Mouse (Mus musculus) cerebellum, postnatal 25 days (tissue): ENCODE measurements at regions not wholly inside any gene's neighbourhood (a gene's known extent, or its start where the extent isn't known, plus 50 kb on each side); places are given as distances from the start of the nearest gene placed in this dataset.

Experiments used
- DNase-seq, 2 experiments: peaks; one replicate each; pipeline ENCODE4 v3.0.0; 2021; ENCODE audit warnings: mixed read lengths in 2 of 2

DNA sequence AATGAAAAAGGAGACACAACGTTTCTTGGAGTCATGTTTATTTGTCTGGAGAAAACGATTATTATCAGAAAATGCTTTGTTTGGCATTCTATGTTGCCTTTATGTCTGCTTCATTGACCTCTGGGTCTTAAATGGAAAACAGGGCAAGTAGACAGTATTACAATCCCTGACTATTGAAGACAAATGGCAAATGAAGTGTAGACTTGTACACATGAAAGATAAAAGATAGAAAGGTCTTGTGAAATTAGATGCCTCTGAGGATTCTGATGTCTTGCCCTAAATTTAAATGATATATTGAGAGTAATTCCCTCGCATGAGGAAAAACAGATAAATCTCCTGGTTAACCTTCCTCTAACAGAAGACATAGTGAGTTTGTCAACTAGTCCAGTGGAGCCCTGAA lies 1186.7 kb downstream of the Slitrk1 start:
- no peak for DNase-seq

DNA sequence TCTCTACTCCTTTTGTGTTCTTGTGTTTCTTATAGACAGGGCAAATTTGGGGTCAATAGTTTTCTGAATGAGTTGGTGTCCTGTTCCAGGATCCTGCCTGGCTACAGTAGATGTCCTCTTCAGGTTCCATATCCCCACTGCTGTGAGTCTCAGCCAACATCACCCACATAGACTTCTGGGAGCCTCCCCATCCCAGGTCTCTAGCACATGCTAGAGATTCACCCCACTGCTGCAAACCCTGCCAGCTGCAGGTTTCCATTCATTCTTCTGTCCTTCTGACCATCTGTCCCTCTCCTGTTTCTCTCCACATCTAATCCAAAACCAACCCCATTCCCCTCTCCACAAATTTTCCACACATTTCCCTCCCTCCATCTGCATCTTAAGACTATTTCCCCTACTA lies 1225.6 kb downstream of the Slitrk1 start:
- DNase-seq = peak; percentile 33 to 34

DNA sequence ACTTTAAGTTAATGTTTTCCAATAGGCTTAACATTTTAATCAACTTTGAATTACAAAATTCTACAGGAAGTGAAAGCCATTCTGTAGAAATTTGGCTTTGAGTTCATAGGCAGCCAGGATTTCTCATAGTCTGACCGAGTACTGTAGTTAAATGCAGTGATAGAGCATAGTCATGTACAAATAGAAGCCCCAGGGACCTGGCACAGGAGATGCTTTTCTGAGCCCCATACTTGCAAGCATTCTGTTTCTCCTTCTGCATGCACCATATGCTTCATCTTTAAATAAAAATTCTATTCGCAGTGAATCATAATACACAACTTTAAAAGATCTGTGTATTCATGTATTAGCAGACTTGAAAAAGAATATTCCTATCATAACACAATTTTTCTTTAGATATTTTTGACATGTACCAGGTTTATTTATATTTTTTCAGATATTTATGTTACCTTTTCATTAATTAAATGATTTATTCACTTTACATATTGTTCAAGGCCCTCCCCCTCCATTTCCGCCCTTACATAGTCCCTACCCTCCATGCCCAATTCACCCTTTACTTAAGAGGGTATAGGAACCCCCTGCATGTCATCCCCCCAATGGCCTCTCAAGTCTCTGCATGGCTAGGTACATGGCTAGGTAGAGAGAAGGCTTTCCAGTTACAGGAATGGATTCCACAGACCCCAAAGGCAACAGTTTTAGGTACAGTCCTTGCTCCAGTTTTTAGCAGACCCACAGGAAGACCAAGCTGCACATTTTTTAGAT lies 1226.5 kb downstream of the Slitrk1 start:
- peak; percentile 69 to 84 for DNase-seq

DNA sequence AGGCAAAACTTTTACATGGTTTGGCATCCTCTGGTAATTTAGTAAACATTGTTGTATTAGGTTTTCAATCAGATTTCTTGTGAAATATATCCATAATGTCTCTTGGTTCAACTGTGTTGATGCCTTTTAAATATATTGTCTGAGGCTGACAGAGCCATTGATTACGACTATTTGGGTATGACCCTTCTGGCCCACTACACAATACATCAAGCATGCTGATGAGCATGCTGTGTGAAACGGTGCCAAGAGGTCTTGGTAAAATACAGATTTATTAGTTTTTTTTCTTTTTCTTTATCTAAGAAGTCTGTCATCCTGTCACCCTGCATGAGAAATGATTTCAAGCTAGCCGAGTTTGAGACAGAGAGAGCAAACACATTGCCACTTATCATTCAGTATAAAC lies 1257.4 kb downstream of the Slitrk1 start:
- no peak for DNase-seq

DNA sequence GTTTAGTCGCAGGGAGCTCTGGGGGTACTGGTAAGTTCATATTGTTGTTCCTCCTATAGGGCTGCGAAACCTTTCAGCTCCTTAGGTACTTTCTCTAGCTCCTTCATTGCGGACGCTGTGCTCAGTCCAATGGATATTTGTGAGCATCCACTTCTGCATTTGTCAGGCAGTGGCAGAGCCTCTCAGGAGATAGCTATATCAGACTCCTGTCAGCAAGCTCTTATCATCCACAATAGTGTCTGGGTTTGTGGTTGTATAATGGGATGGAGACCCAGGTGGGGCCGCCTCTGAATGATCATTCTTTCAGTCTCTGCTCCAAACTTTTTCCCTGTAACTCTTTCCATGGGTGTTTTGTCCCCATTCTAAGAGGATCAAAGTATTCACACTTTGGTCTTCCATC lies 1298.5 kb downstream of the Slitrk1 start:
- DNase-seq = no peak

DNA sequence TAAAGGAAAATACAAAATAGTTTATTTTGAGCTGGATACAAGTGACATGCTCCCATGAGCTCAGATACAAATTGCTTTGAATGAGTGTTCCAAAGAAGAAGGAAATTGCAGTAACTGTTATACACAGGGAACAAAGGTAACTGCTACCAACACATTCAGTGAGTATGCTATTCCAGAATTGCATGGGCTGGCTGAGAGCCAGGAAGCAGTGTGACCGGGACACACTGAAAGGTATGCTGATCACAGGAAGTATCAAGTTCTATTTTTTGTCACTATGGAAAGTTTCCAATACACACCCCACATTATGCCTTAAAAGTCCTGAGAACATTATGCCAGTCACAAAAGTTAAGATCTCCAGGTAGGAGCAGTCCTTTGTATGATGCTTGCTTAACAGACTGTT lies 1299.6 kb downstream of the Slitrk1 start:
- peak; percentile 26 to 62 for DNase-seq

DNA sequence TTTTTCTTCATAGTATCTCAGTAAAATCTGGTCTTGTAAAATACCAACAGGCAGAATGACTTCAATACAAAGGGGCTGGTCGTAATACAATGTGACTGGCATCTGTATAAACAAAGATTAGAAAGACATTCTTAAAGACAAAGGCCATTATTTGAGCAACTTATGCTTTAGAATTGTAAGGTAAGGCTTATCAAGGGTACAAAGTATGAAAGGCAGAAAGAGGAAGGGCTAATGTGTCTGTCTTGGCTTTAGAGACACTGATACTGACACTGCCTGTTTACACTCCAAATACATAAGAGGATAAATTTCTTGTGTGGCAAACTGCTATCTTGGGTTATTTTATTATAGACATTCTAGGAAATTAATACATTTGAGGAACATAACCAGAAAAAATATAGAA lies 1310.8 kb downstream of the Slitrk1 start:
- no peak for DNase-seq

DNA sequence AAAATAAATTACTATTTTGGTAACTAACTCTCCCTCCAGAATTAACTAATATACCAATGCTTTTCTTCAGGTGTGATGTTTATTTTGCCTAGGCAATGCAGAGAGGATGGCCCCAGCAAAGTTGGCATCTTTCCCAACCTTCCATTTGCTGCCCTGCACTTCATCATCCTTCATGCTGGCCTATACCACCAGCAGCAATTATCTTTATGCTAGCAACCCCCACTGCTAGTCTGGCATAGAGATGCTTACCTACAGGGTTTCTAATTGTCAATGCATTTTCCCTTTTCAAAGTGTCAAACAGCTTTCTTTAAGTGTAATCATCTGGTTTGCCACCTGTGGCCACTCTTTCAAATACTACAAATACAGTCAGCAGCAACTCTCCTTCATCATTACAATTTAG lies 1327.2 kb downstream of the Slitrk1 start:
- DNase-seq = peak; percentile 12 to 22

DNA sequence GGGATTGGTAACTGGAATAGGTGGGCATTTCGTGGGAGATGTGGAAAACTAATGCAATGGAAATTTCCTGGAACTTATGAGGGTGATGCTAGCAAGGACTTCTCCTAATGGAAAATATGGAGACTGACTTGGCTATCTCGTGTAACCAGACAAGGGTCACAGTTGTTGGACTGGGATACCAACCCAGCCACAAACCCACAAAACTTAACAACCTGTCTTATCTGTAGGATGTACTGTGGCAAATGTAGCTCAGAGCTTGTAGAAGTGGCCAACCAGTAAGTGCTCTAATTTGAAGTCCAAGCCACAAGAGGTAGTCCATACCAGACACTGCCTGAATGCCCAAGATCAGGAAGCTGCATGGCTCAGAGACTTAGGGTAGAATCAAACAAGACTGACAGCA lies 1329.7 kb downstream of the Slitrk1 start:
- DNase-seq = no peak

DNA sequence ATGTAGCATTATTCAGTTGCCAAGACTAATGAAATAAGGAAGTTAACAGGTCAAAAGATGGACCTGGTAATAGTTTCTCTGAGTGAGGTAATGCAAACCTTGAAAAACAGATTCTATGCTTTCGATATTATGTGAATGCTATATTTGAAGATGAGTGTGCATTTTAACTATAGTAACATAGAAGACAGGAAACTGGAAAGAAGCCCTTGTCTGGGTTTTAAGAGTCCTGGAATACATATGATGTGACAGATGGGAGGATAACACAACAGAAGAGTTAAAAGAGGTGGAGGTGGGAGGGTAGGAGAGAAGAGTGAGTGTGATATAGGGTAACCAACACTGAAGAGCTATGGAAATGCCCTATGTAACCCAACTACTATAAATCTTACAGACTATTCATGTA lies 1343.3 kb downstream of the Slitrk1 start:
- no peak for DNase-seq

DNA sequence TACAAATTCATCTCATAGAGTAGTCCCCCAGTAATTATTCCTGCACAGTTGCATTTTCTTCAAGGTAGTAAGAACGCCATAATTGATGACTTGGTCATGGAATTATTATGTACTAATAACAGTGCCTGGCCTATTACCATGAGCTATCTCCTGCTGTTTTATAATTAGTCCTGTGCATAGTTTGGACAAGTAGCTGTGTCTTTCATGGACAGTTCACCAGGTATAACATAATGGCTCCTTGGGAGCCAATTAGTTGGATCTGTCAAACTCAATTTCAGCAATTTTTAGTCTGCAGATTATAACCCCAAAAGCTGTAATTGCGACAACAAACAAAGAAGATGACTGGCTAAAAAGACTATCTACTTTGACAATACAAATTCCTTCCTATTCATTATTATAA lies 1345.5 kb downstream of the Slitrk1 start:
- DNase-seq = no peak
